Mouse (Mus musculus): ENCODE results near the gene Col25a1.

DNA sequence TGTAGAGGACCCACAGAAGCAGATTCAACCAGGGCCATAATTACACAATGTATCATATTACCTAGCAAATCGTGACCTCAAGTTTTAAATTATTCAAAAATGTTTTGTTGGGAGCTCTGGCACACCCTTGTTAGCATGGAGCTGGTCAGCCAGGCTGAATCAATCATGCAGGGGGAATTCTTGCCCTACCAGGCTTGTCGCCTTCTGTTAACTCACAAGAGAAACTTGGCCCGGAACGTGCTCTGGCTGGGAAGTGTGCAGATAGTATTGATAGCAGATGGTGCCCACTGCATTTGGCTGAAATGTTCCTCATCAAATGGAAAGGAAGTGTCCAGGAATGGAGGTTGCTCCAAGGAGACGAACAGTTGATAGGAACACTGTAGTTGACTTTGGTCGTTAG is 158.9 kb downstream of the Col25a1 start:
- TF ChIP-seq POLR2A (IDR thresholded peaks at IDR 0.05; ENCODE audit: low read depth, low read length): no peak
- TF ChIP-seq CTCF (conservative IDR thresholded peaks at IDR 0.05; ENCODE audit: insufficient read depth, insufficient read length, low read depth, low read length): no peak
